Mouse (Mus musculus) adrenal gland, postnatal 4 days (tissue): ENCODE measurements around the gene Sorcs2. TPM values are rescaled to one million over a fixed set of nuclear protein-coding genes. Genes with fewer than 3 reads are reported as not detected.

ENCODE experiments used
- DNase-seq, 2 experiments: peaks; one replicate each; pipeline ENCODE4 v3.0.0; 2021 to 2022; ENCODE audit warnings: low spot score in 2 of 2, mixed read lengths in 2 of 2
- microRNA-seq: library from miRNA; unstranded; fragments of <30 nt; microRNA quantifications from one replicate; pipeline ENCODE4 v1.2.0, GENCODE M21; 2021
- total RNA-seq, 2 experiments: library from RNA; stranded (reverse); gene quantifications; 2 replicates each; pipeline ENCODE4 v1.2.3; 2021

Sorcs2 gene
- total RNA-seq, 2 experiments from 2014 or later = 33.0 to 35.5 TPM

GRCm38 (mm10) chr5:35970380-35971105 is 427.4 kb downstream of the Sorcs2 start:
- DNase-seq = no peak

- DNase-seq = no peak
Measured at GRCm38 (mm10) chr5:35969857-35970256, 428.1 kb downstream of the Sorcs2 start.

Small RNAs within 50 kb of the gene (microRNA-seq; reads per million reads assigned to microRNA genes)
- gene Mir7689 = 17.4 reads per million, percentile 28 among the genes with 10 or more reads in this experiment

Other genes with a start within 250 kb of the Sorcs2 start
- not detected for gene Psapl1, start 194.1 kb downstream of the Sorcs2 start, total RNA-seq
- 10 to 100 TPM; 66.7 to 70.8 TPM for gene Grpel1, start 66.9 kb upstream of the Sorcs2 start, total RNA-seq
- 10 to 100 TPM; 30.1 to 32.2 TPM for gene Tada2b, start 86.1 kb upstream of the Sorcs2 start, total RNA-seq
- gene Ccdc96, start 86.4 kb upstream of the Sorcs2 start, total RNA-seq = under 1 TPM; 0.20 to 0.42 TPM
- 10 to 100 TPM; 50.3 to 65.3 TPM for gene Tbc1d14, start 195.1 kb upstream of the Sorcs2 start, total RNA-seq